Mouse (Mus musculus) retina, postnatal 7 days (tissue): Measurements from ENCODE around the gene Zfp663.

ENCODE experiments used
- DNase-seq: peaks from one replicate; pipeline ENCODE4 v3.0.0-alpha.2; 2012; ENCODE audit warnings: low read depth, low spot score

Gene Zfp663

GRCm38 (mm10) chr2:165321381-165321888 is 47.1 kb downstream of the Zfp663 start:
- no peak for DNase-seq

GRCm38 (mm10) chr2:165320531-165321150 is 47.9 kb downstream of the Zfp663 start:
- no peak for DNase-seq

GRCm38 (mm10) chr2:165319503-165319902 is 49.0 kb downstream of the Zfp663 start:
- DNase-seq: no peak

GRCm38 (mm10) chr2:165318941-165319340 is 49.6 kb downstream of the Zfp663 start:
- no peak for DNase-seq

- no peak for DNase-seq
Observed at GRCm38 (mm10) chr2:165317621-165318263, 50.8 kb downstream of the Zfp663 start.

GRCm38 (mm10) chr2:165316837-165317473 is 51.6 kb downstream of the Zfp663 start:
- no peak for DNase-seq

- DNase-seq: no peak
Observed at GRCm38 (mm10) chr2:165316204-165316603, 52.3 kb downstream of the Zfp663 start.

GRCm38 (mm10) chr2:165314197-165314596 is 54.3 kb downstream of the Zfp663 start:
- DNase-seq: no peak

- no peak for DNase-seq
Observed at GRCm38 (mm10) chr2:165312381-165312780, 56.1 kb downstream of the Zfp663 start.

- DNase-seq: no peak
Observed at GRCm38 (mm10) chr2:165311577-165311976, 57.0 kb downstream of the Zfp663 start.

- no peak for DNase-seq
Observed at GRCm38 (mm10) chr2:165310818-165311425, 57.6 kb downstream of the Zfp663 start.

- no peak for DNase-seq
Observed at GRCm38 (mm10) chr2:165307801-165308200, 60.7 kb downstream of the Zfp663 start.

GRCm38 (mm10) chr2:165305438-165305837 is 63.1 kb downstream of the Zfp663 start:
- no peak for DNase-seq

- no peak for DNase-seq
Observed at GRCm38 (mm10) chr2:165304819-165305218, 63.7 kb downstream of the Zfp663 start.

- DNase-seq: no peak
Observed at GRCm38 (mm10) chr2:165303354-165304012, 65.0 kb downstream of the Zfp663 start.

GRCm38 (mm10) chr2:165301409-165301808 is 67.1 kb downstream of the Zfp663 start:
- DNase-seq: no peak
